In the genomic region with DNA sequence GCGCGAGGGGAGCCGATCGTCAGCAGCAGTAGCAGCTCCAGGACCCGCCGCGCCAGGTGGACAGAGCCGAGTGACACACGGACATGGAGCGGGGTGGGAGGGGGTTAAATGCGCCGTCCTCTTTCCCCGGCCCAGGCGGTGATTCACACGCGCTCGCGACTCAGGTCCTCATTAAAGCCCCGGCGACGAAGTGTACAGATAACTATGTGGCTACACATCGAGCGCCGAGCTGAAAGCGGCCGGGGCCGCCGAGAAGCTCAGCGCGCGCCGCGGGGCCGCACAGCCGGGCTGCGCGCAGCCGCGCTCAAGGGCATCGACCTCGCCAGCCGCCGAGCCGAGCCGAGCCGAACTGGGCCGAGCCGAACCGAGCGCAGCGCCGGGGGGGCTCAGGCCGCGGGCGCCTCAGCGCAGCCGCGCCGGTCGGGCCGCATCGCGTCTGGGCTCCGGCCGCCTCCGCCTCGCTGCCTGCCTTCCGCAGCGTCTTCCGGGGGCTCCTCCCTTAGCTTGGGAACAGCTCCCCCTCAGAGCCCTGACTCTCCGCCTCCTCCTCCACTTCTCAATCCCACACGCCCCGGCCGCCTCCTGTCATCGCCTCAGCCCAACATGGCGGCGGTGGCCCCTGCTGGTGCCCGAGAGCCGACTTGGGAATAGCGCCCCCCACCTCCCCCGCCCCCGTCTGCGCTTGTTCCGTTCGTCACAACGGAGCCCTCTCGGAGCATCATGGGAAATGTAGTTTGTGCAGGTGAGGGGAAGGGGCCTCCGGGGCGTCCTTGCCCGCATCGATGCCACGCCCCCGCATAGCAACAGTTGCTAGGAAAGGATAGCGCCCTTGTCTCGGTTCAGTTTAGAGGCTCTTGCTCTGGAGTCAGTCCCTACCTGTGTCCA, we compare ENCODE assay signal across 7 mouse cellular contexts. TPM values are rescaled to one million over a fixed set of nuclear protein-coding genes. Genes with fewer than 3 reads are reported as not detected.
DNase-seq lines count a peak whose midpoint lies in the region; ATAC-seq lines count a peak whose summit lies in the region.

A gene (minus strand): TSS at position 603 of the 885 bp plus-strand sequence.

- peak within 1 kb of the TSS; percentile 64 for H3K4me2 ChIP-seq in intestine, embryonic 15.5 days (replicated peaks)

- WGBS in intestine, embryonic 15.5 days, result under 1% methylated on average over 94 of the region's 95 CpGs
- under 1% methylated on average over 94 of the region's 95 CpGs for WGBS in midbrain, embryonic 10.5 days

- H3K9me3 ChIP-seq in intestine, embryonic 15.5 days, result no peaks in the 10 kb centered on the region
- H3K9me3 ChIP-seq in midbrain, embryonic 10.5 days (replicated peaks), result no peaks in the 10 kb centered on the region

- peak; percentile 93 for ATAC-seq in intestine, embryonic 15.5 days

- no peaks in the 10 kb centered on the region for H3K36me3 ChIP-seq in intestine, embryonic 15.5 days
- no peaks in the 10 kb centered on the region for H3K36me3 ChIP-seq in midbrain, embryonic 10.5 days

- intact Hi-C loops in gastrocnemius, postnatal 36 days (cut with DNase I), result loop anchor here (5.0 kb wide), 2 partner anchors 155 to 240 kb away; no protein-coding TSS in a partner anchor
- intact Hi-C loops in left cerebral cortex, postnatal 25 days (cut with DNase I), result loop anchor here (5.0 kb wide), 4 partner anchors 65 to 500 kb away; a partner anchor contains a TSS

- H3K27ac ChIP-seq in intestine, embryonic 15.5 days, result peak within 1 kb of the TSS; percentile 96
- peak within 1 kb of the TSS; percentile 96 for H3K27ac ChIP-seq in midbrain, embryonic 10.5 days (replicated peaks)

- DNase-seq in adrenal gland, adult 18-20 months (ENCODE audit: low spot score in 2 of 2), result peak; percentile 79 to 81
- peak; percentile 97 for DNase-seq in embryo, embryonic 11.5 days (ENCODE audit: low read depth, low spot score)
- peak; percentile 80 to 87 for DNase-seq in gastrocnemius, postnatal 36 days
- peak; percentile 88 to 94 for DNase-seq in left cerebral cortex, postnatal 25 days (ENCODE audit: low spot score in 2 of 2)
- DNase-seq in midbrain, embryonic 10.5 days (ENCODE audit: low spot score), result peak; percentile 98
- peak; percentile 93 for DNase-seq in right cerebral cortex, postnatal 4 days

- peak within 1 kb of the TSS; percentile 75 for H3K4me3 ChIP-seq in intestine, embryonic 15.5 days (replicated peaks)
- H3K4me3 ChIP-seq in midbrain, embryonic 10.5 days, result peak within 1 kb of the TSS; percentile 76

- peaks cover 15% of the 10 kb centered on the region for H3K4me1 ChIP-seq in intestine, embryonic 15.5 days (replicated peaks)
- H3K4me1 ChIP-seq in midbrain, embryonic 10.5 days, result peaks cover 61% of the 10 kb centered on the region

- H3K27me3 ChIP-seq in intestine, embryonic 15.5 days (replicated peaks), result no peaks in the 10 kb centered on the region
- H3K27me3 ChIP-seq in midbrain, embryonic 10.5 days (ENCODE audit: low read depth, poor library complexity, severe bottlenecking), result peaks cover 19% of the 10 kb centered on the region

- H3K9ac ChIP-seq in intestine, embryonic 15.5 days, result peak within 1 kb of the TSS; percentile 87

RNA-seq across cellular contexts. Expression of the gene that starts here (rescaled TPM):
- total RNA-seq in adrenal gland, adult 18-20 months (2021), result 100 to 1,000 TPM; 152 to 163 TPM
- 100 to 1,000 TPM; 103 to 116 TPM for total RNA-seq in gastrocnemius, postnatal 36 days (2021)
- polyA plus RNA-seq in intestine, embryonic 15.5 days (2015; fragmentation: Nextera tagmentation; extraction: Ambion mirVana), result 79.9 and 82.9 TPM in 2 replicates
- total RNA-seq in left cerebral cortex, postnatal 25 days (2021), result 100 to 1,000 TPM; 232 to 236 TPM
- polyA plus RNA-seq in midbrain, embryonic 10.5 days (2016; fragmentation: Nextera tagmentation; extraction: Ambion mirVana), result 52.5 and 52.7 TPM in 2 replicates

Comparison
In these comparisons a context has a peak if more than half of its experiments do, and no peak if none do; other contexts are left out.
1. Peak in every context shown above with its lines: DNase-seq, ATAC-seq, H3K4me3 ChIP-seq and H3K27ac ChIP-seq.